Mouse (Mus musculus) stomach, embryonic 14.5 days (tissue): Measurements from ENCODE around the gene Mcoln1. TPM values are rescaled to one million over a fixed set of nuclear protein-coding genes. Genes with fewer than 3 reads are reported as not detected.

ENCODE experiments used
- ATAC-seq: fragments of 200-750 bp; cut with Nextera tagmentation; 2 replicates; pipeline ENCODE4 v1.8.0; 2017; ENCODE audit warnings: low read depth, moderate TSS enrichment; ENCODE audit not compliant: insufficient number of reproducible peaks, insufficient read depth, low FRiP score
- H3K27ac ChIP-seq: fragments of 300-500 bp; sonication (generic); 2 replicates; pipeline ENCODE4 v1.5.1; 2014; ENCODE audit warnings: mild to moderate bottlenecking, low read length, moderate library complexity, mixed read lengths
- H3K27me3 ChIP-seq: fragments of 300-500 bp; sonication (generic); 2 replicates; pipeline ENCODE4 v1.6.1; 2014; ENCODE audit warnings: low read length, control low read depth, mixed read lengths; ENCODE audit not compliant: control insufficient read depth, insufficient read depth
- H3K36me3 ChIP-seq: fragments of 300-500 bp; sonication (generic); 2 replicates; pipeline ENCODE4 v1.6.1; 2014; ENCODE audit warnings: mild to moderate bottlenecking, control low read depth, low read length, moderate library complexity, mixed read lengths; ENCODE audit not compliant: control insufficient read depth, insufficient read depth
- H3K4me1 ChIP-seq: fragments of 300-500 bp; sonication (generic); 2 replicates; pipeline ENCODE4 v1.6.1; 2014; ENCODE audit warnings: low read length, control low read depth, mixed read lengths; ENCODE audit not compliant: control insufficient read depth, insufficient read depth
- H3K4me2 ChIP-seq: fragments of 300-500 bp; sonication (generic); replicated peaks from 2 replicates; pipeline ENCODE4 v1.6.1; 2014; ENCODE audit warnings: low read depth, low read length, control low read depth
- H3K4me3 ChIP-seq: fragments of 300-500 bp; sonication (generic); 2 replicates; pipeline ENCODE4 v1.5.1; 2014; ENCODE audit warnings: low read depth, low read length, control low read depth
- H3K9ac ChIP-seq: fragments of 300-500 bp; sonication (generic); replicated peaks from 2 replicates; pipeline ENCODE4 v1.6.1; 2014; ENCODE audit warnings: low read depth, mild to moderate bottlenecking, control low read depth, low read length, moderate library complexity, mixed read lengths
- H3K9me3 ChIP-seq: fragments of 300-500 bp; sonication (generic); 2 replicates; pipeline ENCODE4 v1.6.1; 2016; ENCODE audit warnings: low read depth, low read length, control low read depth; ENCODE audit not compliant: control insufficient read depth
- WGBS: fragments of 180-500 bp; shearing (Covaris S2); extraction: QIAGEN DNeasy Blood & Tissue Kit; methylation state at CpG from one replicate; pipeline ENCODE4 v1.1.7; 2014; 5-methylcytosine and 5-hydroxymethylcytosine counted together
- polyA plus RNA-seq: library from polyadenylated mRNA; unstranded; fragments of >200 nt; fragmentation: Nextera tagmentation; extraction: Ambion mirVana; gene quantifications from 2 replicates; pipeline ENCODE4 v1.2.1, GENCODE M21; 2014

Mcoln1 gene
- polyA plus RNA-seq, 1 experiment from 2014 or later: 34.3 TPM

DNA sequence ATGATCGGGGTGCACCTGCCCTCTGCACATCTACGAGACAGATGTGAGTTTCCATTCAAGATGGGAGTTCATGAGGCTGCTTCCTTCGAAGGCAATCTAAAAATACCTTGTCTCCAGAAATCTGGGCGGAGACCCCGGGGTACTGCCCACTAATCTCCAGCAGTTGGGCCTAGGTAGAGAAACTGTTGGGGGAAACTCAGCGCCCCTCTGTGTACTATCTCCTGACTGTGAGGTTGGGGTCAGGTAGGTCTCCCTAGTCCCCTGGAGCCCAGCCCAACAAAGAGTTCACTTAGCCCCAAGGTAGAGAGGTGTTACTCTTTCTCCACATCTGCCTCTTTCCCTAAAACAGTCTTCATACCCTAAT, 6.4 kb upstream of the Mcoln1 start:
- peaks cover 25% of the 10 kb centered on the region for H3K36me3 ChIP-seq
- no peak for ATAC-seq
- peak overlapping the region; percentile 97 for H3K9ac ChIP-seq
- WGBS: 22% methylated on average over 6 of the region's 6 CpGs
- H3K27ac ChIP-seq: no peak overlapping the region; the same call in 1 of the 2 replicates
- no peaks in the 10 kb centered on the region for H3K27me3 ChIP-seq
- H3K9me3 ChIP-seq: no peaks in the 10 kb centered on the region
- H3K4me1 ChIP-seq: peaks cover 5% of the 10 kb centered on the region; the same call in 1 of the 2 replicates
- peak overlapping the region; percentile 46 for H3K4me2 ChIP-seq
- peak overlapping the region; percentile 92 for H3K4me3 ChIP-seq

DNA sequence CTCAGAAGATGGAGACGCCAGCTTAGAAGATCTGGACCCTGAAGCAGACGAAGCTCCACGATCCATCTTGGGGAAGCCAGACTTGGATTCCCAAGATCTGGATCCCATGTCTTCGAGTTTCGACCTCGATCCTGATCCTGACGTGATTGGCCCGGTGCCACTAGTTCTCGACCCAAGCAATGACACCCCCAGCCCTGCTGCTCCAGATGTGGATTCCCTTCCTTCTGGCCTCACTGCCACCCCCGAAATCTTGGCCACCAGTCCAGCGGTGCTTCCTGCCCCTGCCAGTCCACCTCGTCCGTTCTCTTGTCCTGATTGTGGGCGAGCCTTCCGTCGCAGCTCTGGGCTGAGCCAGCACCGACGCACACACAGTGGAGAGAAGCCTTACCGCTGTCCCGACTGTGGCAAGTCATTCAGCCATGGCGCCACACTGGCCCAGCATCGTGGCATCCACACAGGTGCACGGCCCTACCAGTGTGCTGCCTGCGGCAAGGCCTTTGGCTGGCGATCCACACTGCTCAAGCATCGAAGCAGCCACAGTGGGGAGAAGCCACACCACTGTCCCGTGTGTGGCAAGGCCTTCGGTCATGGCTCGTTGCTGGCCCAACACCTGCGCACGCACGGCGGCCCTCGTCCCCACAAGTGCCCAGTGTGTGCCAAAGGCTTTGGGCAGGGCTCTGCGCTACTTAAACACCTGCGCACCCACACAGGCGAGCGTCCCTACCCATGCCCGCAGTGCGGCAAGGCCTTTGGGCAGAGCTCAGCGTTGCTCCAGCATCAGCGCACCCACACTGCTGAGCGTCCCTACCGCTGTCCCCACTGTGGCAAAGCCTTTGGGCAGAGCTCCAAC, 4.5 kb upstream of the Mcoln1 start:
- Histone ChIP-seq H3K36me3 (peaks cover 25% of the 10 kb centered on the region), H3K4me1 (peaks cover 12% of the 10 kb centered on the region; the same call in 1 of the 2 replicates), H3K4me3 (no peak overlapping the region), H3K4me2 (no peak overlapping the region), H3K9me3 (no peaks in the 10 kb centered on the region), H3K27me3 (no peaks in the 10 kb centered on the region), H3K9ac (no peak overlapping the region), H3K27ac (no peak overlapping the region)
- WGBS: 95% methylated on average over 44 of the region's 44 CpGs
- ATAC-seq: no peak

DNA sequence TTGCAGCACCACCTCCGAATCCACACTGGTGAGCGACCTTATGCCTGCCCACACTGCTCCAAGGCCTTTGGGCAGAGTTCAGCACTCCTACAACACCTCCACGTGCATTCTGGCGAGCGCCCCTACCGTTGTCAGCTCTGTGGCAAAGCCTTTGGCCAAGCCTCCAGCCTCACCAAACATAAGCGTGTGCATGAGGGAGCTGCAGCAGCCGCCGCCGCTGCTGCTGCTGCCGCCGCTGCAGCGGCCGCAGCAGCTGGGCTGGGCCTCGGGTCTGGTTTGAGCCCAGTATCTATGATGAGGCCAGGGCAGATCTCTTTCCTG, 3.9 kb upstream of the Mcoln1 start:
- no peaks in the 10 kb centered on the region for H3K27me3 ChIP-seq
- H3K9me3 ChIP-seq: no peaks in the 10 kb centered on the region
- WGBS: 91% methylated on average over 15 of the region's 15 CpGs
- no peak overlapping the region for H3K4me3 ChIP-seq
- H3K9ac ChIP-seq: no peak overlapping the region
- no peak overlapping the region for H3K27ac ChIP-seq
- H3K4me2 ChIP-seq: no peak overlapping the region
- H3K4me1 ChIP-seq: peaks cover 18% of the 10 kb centered on the region; the same call in 1 of the 2 replicates
- ATAC-seq: no peak
- H3K36me3 ChIP-seq: peaks cover 25% of the 10 kb centered on the region

DNA sequence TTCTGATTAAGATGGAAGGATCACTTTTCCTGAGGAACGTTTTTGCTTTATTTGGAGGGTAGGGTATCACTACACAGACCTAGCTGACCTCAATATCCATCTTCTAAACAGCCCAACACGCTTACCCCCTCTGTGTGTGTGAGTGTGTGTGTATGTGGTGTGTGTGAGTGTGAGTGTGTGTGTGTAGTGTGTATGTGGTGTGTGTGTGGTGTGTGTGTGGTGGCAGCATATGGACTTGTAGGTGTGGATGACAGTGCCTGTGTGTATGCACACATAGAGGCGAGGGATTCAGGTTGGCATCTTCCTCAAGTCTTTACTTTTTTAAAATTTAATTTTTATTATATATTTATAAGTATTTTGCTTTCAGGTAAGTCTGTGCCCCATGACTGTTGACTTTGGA, 1.7 kb upstream of the Mcoln1 start:
- Histone ChIP-seq H3K4me3 (no peak overlapping the region), H3K9ac (no peak overlapping the region), H3K4me1 (peaks cover 22% of the 10 kb centered on the region; the same call in 1 of the 2 replicates), H3K27me3 (no peaks in the 10 kb centered on the region), H3K36me3 (peaks cover 25% of the 10 kb centered on the region), H3K27ac (no peak overlapping the region), H3K9me3 (no peaks in the 10 kb centered on the region), H3K4me2 (no peak overlapping the region)
- 85% methylated on average over 3 of the region's 3 CpGs for WGBS
- no peak for ATAC-seq

DNA sequence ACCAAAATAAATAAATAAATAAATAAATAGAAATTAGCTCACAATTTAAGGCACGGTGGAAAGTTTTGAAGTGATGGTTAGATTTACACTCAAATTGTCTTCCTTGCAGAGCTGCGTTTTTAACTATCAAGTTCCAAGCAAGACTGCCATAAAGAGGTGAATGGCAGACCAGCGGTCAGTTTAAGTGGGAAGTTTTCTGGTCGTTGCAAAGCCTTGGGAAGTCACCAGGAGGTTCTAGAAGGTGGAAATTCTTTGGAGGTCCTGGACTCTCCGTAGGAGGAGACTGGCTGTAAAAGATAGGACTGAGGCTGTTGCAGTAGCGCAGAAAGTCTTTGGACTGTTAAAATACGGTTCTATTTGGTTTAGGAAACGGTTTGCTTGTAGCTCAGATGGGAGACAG, 506 bp upstream of the Mcoln1 start:
- Histone ChIP-seq H3K27me3 (no peaks in the 10 kb centered on the region), H3K9me3 (no peaks in the 10 kb centered on the region), H3K27ac (peak overlapping the region; percentile 93), H3K4me3 (peak overlapping the region; percentile 66), H3K9ac (peak overlapping the region; percentile 73), H3K4me2 (peak overlapping the region; percentile 68), H3K4me1 (0 out of 2 replicates have a peak, but pooled peaks cover 17% of the 10 kb centered on the region), H3K36me3 (peaks cover 22% of the 10 kb centered on the region)
- peak; percentile 2; the same call in 1 of the 2 replicates for ATAC-seq
- 3% methylated on average over 8 of the region's 8 CpGs for WGBS

DNA sequence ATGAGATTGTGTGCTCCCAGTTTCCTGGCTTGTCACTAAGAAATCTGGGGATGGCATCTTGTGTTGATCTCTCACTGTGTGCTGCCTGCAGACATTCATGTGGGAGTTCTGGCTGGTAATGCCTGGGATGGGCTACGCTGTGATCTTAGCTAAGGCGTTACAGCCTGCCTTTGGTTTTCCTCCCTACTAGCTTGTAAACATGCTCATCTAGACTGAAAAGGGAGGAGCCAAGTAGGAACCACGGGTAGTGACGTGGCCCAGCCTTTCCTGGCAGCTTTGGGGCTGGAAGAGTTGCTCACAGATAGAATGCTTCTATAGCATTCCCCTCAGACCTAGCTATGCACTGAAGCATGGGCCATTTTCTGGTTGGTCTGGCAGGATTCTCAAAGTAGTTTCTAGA, 2.0 kb downstream of the Mcoln1 start:
- 65% methylated on average over 4 of the region's 4 CpGs for WGBS
- H3K4me2 ChIP-seq: no peak overlapping the region
- H3K9ac ChIP-seq: no peak overlapping the region
- H3K9me3 ChIP-seq: no peaks in the 10 kb centered on the region
- 0 out of 2 replicates have a peak, but pooled peaks cover 17% of the 10 kb centered on the region for H3K4me1 ChIP-seq
- no peak overlapping the region for H3K27ac ChIP-seq
- no peak overlapping the region for H3K4me3 ChIP-seq
- H3K27me3 ChIP-seq: no peaks in the 10 kb centered on the region
- peaks cover 7% of the 10 kb centered on the region for H3K36me3 ChIP-seq
- ATAC-seq: no peak

DNA sequence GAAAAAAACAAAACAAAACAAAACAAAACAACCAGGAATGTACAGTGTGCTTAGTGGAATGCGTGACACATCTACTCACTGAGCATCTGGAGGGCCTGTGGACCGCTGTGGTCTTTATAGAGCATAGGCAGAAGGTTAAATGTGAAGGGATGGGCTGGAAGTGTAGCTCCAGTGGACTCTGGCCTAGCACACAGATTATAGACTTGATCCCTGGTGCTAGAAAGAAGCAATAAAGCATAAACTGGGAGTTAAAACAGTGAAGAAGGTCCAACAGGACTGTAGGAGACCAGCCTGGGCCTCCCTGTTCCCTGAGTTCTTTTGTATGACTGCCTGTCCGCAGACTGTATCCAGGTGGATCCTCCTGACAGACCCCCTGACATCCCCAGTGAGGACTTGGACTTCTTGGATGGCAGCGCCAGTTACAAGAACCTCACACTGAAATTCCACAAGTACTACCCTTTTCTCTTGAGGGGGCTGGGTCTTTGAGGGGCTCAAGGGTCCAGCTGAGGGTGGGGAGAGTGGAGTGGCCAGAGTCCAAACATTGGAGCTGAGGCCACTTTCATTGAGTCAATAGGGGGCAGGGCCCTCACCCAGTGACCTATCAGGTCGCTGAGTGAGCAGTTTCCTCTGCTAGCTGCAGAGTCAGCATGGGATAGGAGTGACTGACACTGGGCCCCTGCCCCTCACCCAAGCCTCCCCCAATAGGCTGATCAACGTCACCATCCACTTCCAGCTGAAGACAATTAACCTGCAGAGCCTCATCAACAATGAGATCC, 7.9 kb downstream of the Mcoln1 start:
- 85% methylated on average over 6 of the region's 6 CpGs for WGBS
- H3K4me1 ChIP-seq: no peaks in the 10 kb centered on the region
- no peaks in the 10 kb centered on the region for H3K27me3 ChIP-seq
- no peak overlapping the region for H3K4me2 ChIP-seq
- no peak overlapping the region for H3K27ac ChIP-seq
- H3K4me3 ChIP-seq: no peak overlapping the region
- H3K36me3 ChIP-seq: peaks cover 28% of the 10 kb centered on the region
- no peak overlapping the region for H3K9ac ChIP-seq
- ATAC-seq: no peak
- no peaks in the 10 kb centered on the region for H3K9me3 ChIP-seq

DNA sequence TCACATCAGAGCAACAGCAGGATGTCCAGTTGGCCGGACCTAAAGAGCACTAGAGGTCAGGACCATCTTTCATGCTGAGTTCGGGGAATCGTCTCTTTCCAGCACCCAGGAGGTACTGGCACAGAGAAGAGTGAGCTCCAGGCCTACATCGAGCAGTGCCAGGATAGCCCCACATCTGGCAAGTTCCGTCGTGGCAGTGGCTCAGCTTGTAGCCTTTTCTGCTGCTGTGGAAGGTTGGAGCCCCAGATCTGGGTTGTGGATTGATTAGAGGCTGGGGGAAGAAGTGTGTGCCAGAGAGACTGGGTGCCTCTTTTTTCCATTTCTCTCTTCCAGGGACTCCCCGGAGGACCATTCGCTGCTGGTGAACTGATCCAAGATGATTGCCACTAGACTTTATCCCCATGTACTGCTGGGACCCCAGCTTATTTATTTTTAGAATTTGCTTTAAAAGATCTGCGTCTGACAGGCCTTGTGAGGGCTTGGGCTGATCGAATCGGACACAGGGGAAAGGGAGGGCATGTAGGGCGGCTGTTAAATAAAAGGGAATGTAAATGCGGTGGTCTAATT, 14.5 kb downstream of the Mcoln1 start:
- no peak overlapping the region; the same call in 1 of the 2 replicates for H3K9ac ChIP-seq
- no peaks in the 10 kb centered on the region for H3K4me1 ChIP-seq
- H3K4me3 ChIP-seq: peak overlapping the region; percentile 52
- H3K27me3 ChIP-seq: no peaks in the 10 kb centered on the region
- H3K4me2 ChIP-seq: peak overlapping the region; percentile 90
- no peak overlapping the region for H3K27ac ChIP-seq
- no peaks in the 10 kb centered on the region for H3K9me3 ChIP-seq
- 33% methylated on average over 13 of the region's 13 CpGs for WGBS
- H3K36me3 ChIP-seq: peaks cover 17% of the 10 kb centered on the region
- ATAC-seq: no peak
